Mouse (Mus musculus) olfactory bulb, adult 2 months (tissue): ENCODE data around the gene Ntn5. TPM values are rescaled to one million over a fixed set of nuclear protein-coding genes. Genes with fewer than 3 reads are reported as not detected.

Experiments used
- H3K27ac ChIP-seq: fragments of 200-500 bp; 2 replicates; pipeline ENCODE4 v1.5.1; 2012; ENCODE audit warnings: low read depth, low read length; ENCODE audit not compliant: insufficient read depth
- H3K4me1 ChIP-seq: fragments of 200-500 bp; 2 replicates; pipeline ENCODE4 v1.6.1; 2012; ENCODE audit warnings: low read length; ENCODE audit not compliant: control insufficient read depth, insufficient read depth
- H3K4me3 ChIP-seq: fragments of 200-500 bp; 2 replicates; pipeline ENCODE4 v1.5.1; 2012; ENCODE audit warnings: mild to moderate bottlenecking, low read depth, low read length, moderate library complexity; ENCODE audit not compliant: insufficient read depth
- CTCF ChIP-seq: fragments of 200-500 bp; IDR thresholded peaks from 2 replicates; pipeline ENCODE4 v1.5.1; 2012; ENCODE audit warnings: low read depth, mild to moderate bottlenecking, low read length, moderate library complexity; ENCODE audit not compliant: insufficient read depth
- POLR2A ChIP-seq: fragments of 200-500 bp; IDR thresholded peaks from 2 replicates; pipeline ENCODE4 v1.6.1; 2012; ENCODE audit warnings: mild to moderate bottlenecking, low read depth, low read length, moderate library complexity; ENCODE audit not compliant: insufficient read depth
- WGBS: fragments of 180-500 bp; shearing (Covaris S2); methylation state at CpG from one replicate; pipeline ENCODE4 v1.1.7; 2018; 5-methylcytosine and 5-hydroxymethylcytosine counted together
- polyA plus RNA-seq: library from polyadenylated mRNA; stranded (reverse); fragments of >200 nt; gene quantifications from 2 replicates; pipeline ENCODE4 v1.2.4, GENCODE M21; 2012; ENCODE audit warnings: low replicate concordance; ENCODE audit not compliant: missing spikeins, insufficient read depth, insufficient read length

Ntn5 gene
- polyA plus RNA-seq, 1 experiment, result not detected

DNA sequence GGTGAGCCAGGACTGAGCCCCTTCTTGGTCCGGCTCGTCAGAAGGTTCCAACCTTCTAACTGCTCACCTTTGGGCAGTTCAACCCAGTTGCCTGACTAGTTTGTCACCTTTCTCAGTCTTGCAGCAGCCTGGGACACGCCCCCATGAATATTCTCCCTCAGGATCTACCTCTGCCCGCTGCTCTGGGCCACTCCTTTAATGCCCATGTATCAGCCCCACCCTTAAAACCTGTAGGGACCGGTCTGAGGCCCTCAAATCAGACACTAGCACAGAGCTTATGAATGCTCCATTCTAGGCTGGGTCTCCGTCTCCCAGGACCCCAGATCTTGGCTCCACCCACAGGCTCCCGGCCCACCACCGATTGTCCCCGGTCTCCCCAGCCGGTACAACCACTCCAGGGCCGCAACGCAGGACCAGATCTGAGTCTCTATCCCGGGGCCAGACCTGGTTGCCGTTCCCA is 30.8 kb downstream of the Ntn5 start:
- peak overlapping the region; percentile 72 for H3K4me3 ChIP-seq
- WGBS, result 7% methylated on average over 14 of the region's 14 CpGs
- peaks cover 66% of the 10 kb centered on the region for H3K4me1 ChIP-seq
- no peak for TF ChIP-seq POLR2A
- no peak for TF ChIP-seq CTCF
- peak overlapping the region; percentile 65 for H3K27ac ChIP-seq

DNA sequence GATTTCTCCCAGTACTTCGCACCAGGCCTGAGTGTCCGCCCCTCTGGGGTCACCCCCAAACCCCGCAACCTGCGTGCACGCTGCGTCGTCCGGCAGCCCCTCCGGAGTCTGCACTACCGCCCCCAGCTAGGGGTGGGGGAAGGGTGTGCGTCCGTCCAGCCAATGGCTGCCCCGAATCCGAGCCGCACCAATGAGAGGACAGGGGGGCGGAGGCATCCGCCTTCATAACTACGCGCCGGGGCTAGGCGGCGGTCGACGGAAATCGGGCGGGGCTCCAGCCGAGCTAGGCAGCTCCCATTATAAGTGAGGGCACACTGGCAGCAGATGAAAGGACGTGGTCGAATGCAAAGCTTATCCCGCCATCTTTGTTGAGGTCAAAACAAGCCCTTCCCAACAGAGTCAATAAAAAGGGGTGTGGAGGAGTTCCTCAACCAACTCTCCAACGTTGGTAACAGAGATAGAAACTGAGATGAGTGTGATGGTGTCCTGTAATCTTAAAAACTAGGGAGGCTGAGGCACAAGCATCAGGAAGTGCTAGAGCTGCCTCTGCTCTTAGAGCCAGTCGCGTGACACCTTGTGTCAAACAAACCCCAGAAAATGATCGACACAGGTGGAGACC is 31.4 kb downstream of the Ntn5 start, which contains the start of gene Rpl18:
Rpl18 (plus strand) TSS at position 368 of the 619 bp plus-strand sequence.
- Histone ChIP-seq H3K4me3 (peak within 1 kb of the TSS; percentile 72), H3K4me1 (peaks cover 65% of the 10 kb centered on the region), H3K27ac (peak within 1 kb of the TSS; percentile 65)
- TF ChIP-seq POLR2A, result peak; percentile 51; the same call in 1 of the 2 replicates
- TF ChIP-seq CTCF, result no peak
- WGBS, result 8% methylated on average over 34 of the region's 34 CpGs

DNA sequence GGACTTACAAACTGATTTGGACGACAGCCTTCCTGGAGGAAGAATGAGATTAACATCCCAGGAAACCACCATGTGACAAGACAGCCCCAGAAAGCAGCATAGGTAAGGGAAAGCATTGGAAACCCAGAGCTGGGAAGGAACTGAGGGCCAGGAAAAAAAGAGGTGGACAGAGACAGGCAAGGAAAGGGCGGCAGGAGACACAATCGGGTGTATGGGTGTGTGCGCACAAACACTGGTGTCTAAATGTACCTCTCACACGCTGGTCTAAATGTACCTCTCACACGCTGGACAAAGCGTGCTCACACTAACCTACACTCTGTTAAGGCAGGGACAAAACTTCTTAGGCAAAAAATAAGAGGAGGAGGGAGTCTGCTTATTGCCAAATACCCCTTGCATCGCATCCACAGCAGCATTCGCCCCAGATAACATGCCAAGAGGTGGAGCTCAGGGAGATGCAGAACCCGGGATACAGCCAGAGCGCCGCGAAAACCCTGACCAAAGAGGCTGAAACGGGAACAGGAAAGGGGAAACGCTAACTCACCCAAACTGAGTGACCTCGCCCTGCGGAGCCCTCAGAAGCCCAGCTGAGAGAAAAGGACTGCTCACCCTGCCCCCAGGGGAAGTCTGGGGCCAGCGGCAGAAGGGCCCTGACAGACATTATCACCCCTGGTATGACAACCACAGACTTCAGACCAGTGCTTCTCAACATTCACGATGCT is 32.1 kb downstream of the Ntn5 start:
- 0 out of 2 replicates have a peak overlapping the region, but pooled peaks have one; percentile 1 for H3K4me3 ChIP-seq
- no peak overlapping the region for H3K27ac ChIP-seq
- 80% methylated on average over 19 of the region's 19 CpGs for WGBS
- peaks cover 58% of the 10 kb centered on the region for H3K4me1 ChIP-seq
- TF ChIP-seq POLR2A, result no peak
- no peak for TF ChIP-seq CTCF

GRCm38 (mm10) chr7:45716460-45716857 is 32.6 kb downstream of the Ntn5 start:
- H3K4me3 ChIP-seq, result no peak overlapping the region
- WGBS, result 76% methylated on average over 3 of the region's 3 CpGs
- no peak overlapping the region for H3K27ac ChIP-seq
- peaks cover 53% of the 10 kb centered on the region for H3K4me1 ChIP-seq
- TF ChIP-seq POLR2A (no peak), CTCF (no peak)

- Histone ChIP-seq H3K4me1 (peaks cover 45% of the 10 kb centered on the region), H3K27ac (peak overlapping the region; percentile 74), H3K4me3 (peak overlapping the region; percentile 87)
- WGBS, result 7% methylated on average over 31 of the region's 31 CpGs
- TF ChIP-seq POLR2A (no peak), CTCF (no peak)
Observed at GRCm38 (mm10) chr7:45716952-45717917, 33.4 kb downstream of the Ntn5 start.

DNA sequence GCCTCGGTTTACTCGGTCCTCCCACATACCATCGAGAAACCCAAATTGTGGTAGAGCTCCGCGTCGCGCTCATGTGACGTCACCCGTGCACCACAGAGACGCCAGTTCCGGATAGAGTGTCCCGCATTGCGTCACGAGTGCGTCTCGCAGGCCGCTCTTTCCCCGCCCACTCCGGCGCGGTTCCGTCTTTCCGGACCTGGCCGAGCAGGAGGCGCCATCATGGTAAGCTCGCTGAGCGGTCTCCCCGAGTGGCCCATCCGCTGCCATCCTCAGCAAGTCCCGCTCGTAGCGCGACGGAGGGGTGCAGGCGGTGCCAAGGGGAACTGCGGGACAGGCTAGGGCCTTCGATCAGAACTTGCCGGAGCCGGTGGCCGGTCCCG is 34.1 kb downstream of the Ntn5 start, which contains the start of gene Sphk2:
Sphk2 (minus strand) TSS at position 85 of the 380 bp plus-strand sequence.
- TF ChIP-seq CTCF (no peak), POLR2A (peak; percentile 96)
- H3K4me1 ChIP-seq, result peaks cover 38% of the 10 kb centered on the region
- peak within 1 kb of the TSS; percentile 74 for H3K27ac ChIP-seq
- WGBS, result under 1% methylated on average over 41 of the region's 41 CpGs
- H3K4me3 ChIP-seq, result peak within 1 kb of the TSS; percentile 87

DNA sequence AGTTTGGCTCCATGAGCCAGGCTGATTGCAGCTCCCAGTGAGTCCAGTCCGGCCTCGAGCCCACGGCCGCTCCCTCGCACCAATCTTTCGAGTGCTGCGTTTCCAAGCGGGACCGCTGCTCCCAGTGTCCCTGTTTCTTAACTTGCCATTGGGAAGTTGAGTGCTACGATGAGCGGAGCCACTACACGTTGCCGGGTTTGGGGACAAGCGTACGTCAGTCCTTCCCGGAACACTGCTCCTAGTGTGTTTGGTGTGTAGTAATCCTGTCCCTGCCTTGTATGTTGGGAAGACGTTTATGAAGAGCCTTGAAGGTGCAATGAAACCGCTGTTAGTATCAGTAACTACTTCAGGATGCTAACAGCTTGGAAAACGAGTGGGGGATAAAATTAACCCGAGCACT is 34.5 kb downstream of the Ntn5 start:
- Histone ChIP-seq H3K27ac (peak overlapping the region; percentile 44; the same call in 1 of the 2 replicates), H3K4me1 (peaks cover 34% of the 10 kb centered on the region), H3K4me3 (peak overlapping the region; percentile 78)
- TF ChIP-seq POLR2A (no peak), CTCF (no peak)
- WGBS, result 0% methylated on average over 20 of the region's 20 CpGs

DNA sequence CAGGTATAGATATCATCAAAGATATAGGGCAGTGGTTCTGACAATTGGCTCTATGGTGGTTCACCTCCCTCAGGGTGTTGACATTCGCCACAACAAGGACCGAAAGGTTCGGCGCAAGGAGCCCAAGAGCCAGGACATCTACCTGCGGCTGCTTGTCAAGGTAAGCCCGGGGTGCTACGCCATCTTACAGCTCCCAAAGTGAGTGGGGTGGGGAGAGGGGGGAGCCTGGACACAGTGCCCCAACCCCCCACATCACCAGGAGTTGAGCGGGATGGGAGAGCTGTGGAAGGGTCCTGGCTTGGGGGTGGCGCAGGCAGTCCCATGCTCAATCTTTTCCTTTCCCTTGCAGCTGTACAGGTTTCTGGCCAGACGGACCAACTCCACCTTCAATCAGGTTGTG is 35.4 kb downstream of the Ntn5 start:
- 81% methylated on average over 10 of the region's 10 CpGs for WGBS
- peaks cover 29% of the 10 kb centered on the region for H3K4me1 ChIP-seq
- no peak overlapping the region for H3K4me3 ChIP-seq
- no peak for TF ChIP-seq CTCF
- no peak for TF ChIP-seq POLR2A
- H3K27ac ChIP-seq, result no peak overlapping the region
